In the genomic region with DNA sequence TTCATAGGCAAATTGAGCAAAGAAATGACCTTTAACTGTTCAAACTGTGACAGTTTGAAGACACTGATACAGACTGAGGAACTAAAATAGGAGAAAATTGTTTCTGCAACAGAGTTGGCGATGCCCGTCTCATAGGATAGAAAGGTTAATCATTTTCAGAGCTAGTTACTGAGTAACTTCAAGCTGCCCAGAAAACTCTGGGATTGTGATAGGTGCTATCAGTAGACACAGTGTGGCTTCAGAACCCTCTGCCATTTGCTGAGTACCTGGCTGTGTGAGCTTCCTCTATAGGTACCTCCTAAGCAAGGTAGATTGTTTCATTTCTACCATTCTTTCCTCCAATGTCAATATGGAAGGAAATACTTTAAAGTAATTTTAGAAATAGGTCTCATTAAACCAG, we compare ENCODE assay signal across 26 mouse cellular contexts.
DNase-seq lines count a peak whose midpoint lies in the region; ATAC-seq and TF ChIP-seq lines count a peak whose summit lies in the region.
"Had no signal": no experiment of that assay in that cellular context is flagged by ENCODE, and none has a peak within 500 bp of the region (broad histone marks: within the 10 kb centered on the region; RNA-seq: fewer than 3 reads in every experiment).

No protein-coding gene starts in this region.

- H3K36me3 ChIP-seq in intestine, embryonic 14.5 days (ENCODE audit: control insufficient read depth, insufficient read depth, low read length) = no peaks in the 10 kb centered on the region
- H3K36me3 ChIP-seq in intestine, postnatal 0 days (ENCODE audit: control insufficient read depth, insufficient read depth) = no peaks in the 10 kb centered on the region
- no peaks in the 10 kb centered on the region for H3K36me3 ChIP-seq in liver, adult 2 months (ENCODE audit: control insufficient read depth, insufficient read depth, low read length)
- H3K36me3 ChIP-seq in intestine, embryonic 15.5 days = no peaks in the 10 kb centered on the region
- H3K36me3 ChIP-seq: embryonic facial prominence, embryonic 10.5 days; embryonic facial prominence, embryonic 13.5 days; forebrain, embryonic 12.5 days; forebrain, embryonic 15.5 days; heart, embryonic 10.5 days; heart, embryonic 13.5 days had no signal

- H3K27ac ChIP-seq in intestine, embryonic 14.5 days (ENCODE audit: low read depth) = no peak overlapping the region
- no peak overlapping the region for H3K27ac ChIP-seq in intestine, postnatal 0 days (ENCODE audit: low read depth, low read length)
- no peak overlapping the region for H3K27ac ChIP-seq in liver, adult 2 months (replicated peaks; ENCODE audit: insufficient read depth, low read depth, low read length)
- H3K27ac ChIP-seq in intestine, embryonic 15.5 days = no peak overlapping the region
- H3K27ac ChIP-seq: embryonic facial prominence, embryonic 10.5 days; embryonic facial prominence, embryonic 13.5 days; forebrain, embryonic 12.5 days; forebrain, embryonic 15.5 days; heart, adult 2 months; heart, embryonic 10.5 days; heart, embryonic 13.5 days had no signal

- no peaks in the 10 kb centered on the region for H3K4me1 ChIP-seq in intestine, embryonic 14.5 days (replicated peaks; ENCODE audit: control insufficient read depth, insufficient read depth, low read length)
- no peaks in the 10 kb centered on the region for H3K4me1 ChIP-seq in intestine, postnatal 0 days (replicated peaks; ENCODE audit: control insufficient read depth, insufficient read depth, low read length)
- H3K4me1 ChIP-seq in liver, adult 2 months (ENCODE audit: control insufficient read depth, insufficient read depth, low read length) = peaks cover 3% of the 10 kb centered on the region; the same call in 1 of the 2 replicates
- H3K4me1 ChIP-seq in intestine, embryonic 15.5 days (replicated peaks) = no peaks in the 10 kb centered on the region
- H3K4me1 ChIP-seq: embryonic facial prominence, embryonic 10.5 days; embryonic facial prominence, embryonic 13.5 days; forebrain, embryonic 12.5 days; forebrain, embryonic 15.5 days; heart, embryonic 10.5 days; heart, embryonic 13.5 days had no signal

- ATAC-seq in intestine, embryonic 14.5 days (replicated peaks; ENCODE audit: low FRiP score, low TSS enrichment, low read depth) = peak; percentile 85; the same call in 1 of the 2 replicates
- no peak for ATAC-seq in intestine, postnatal 0 days
- ATAC-seq in intestine, embryonic 15.5 days = peak; percentile 92
- ATAC-seq in monocyte, adult 5-6 weeks (replicated peaks; ENCODE audit: insufficient number of reproducible peaks, low FRiP score, low TSS enrichment, poor library complexity, severe bottlenecking) = no peak
- ATAC-seq: activated CD4-positive, CD25-positive, alpha-beta regulatory T cell, adult 4 months; forebrain, embryonic 15.5 days had no signal

- no peak overlapping the region for H3K9ac ChIP-seq in intestine, embryonic 14.5 days (ENCODE audit: low read length)
- no peak overlapping the region for H3K9ac ChIP-seq in intestine, postnatal 0 days (ENCODE audit: low read depth, low read length)
- H3K9ac ChIP-seq in liver, adult 2 months (ENCODE audit: low read depth, low read length) = no peak overlapping the region
- H3K9ac ChIP-seq in intestine, embryonic 15.5 days = no peak overlapping the region
- H3K9ac ChIP-seq: embryonic facial prominence, embryonic 13.5 days; forebrain, embryonic 12.5 days; forebrain, embryonic 15.5 days; heart, embryonic 13.5 days had no signal

- H3K27me3 ChIP-seq in intestine, embryonic 14.5 days (replicated peaks; ENCODE audit: control insufficient read depth, insufficient read depth, low read length) = no peaks in the 10 kb centered on the region
- no peaks in the 10 kb centered on the region for H3K27me3 ChIP-seq in intestine, postnatal 0 days (replicated peaks; ENCODE audit: control insufficient read depth, insufficient read depth, low read length)
- no peaks in the 10 kb centered on the region for H3K27me3 ChIP-seq in liver, adult 2 months (ENCODE audit: control insufficient read depth, insufficient read depth, low read length)
- no peaks in the 10 kb centered on the region for H3K27me3 ChIP-seq in intestine, embryonic 15.5 days (replicated peaks)
- H3K27me3 ChIP-seq: embryonic facial prominence, embryonic 13.5 days; forebrain, embryonic 12.5 days; forebrain, embryonic 15.5 days; heart, embryonic 13.5 days had no signal

- no peak overlapping the region for H3K4me3 ChIP-seq in intestine, embryonic 14.5 days (ENCODE audit: low read depth, low read length)
- no peak overlapping the region for H3K4me3 ChIP-seq in intestine, postnatal 0 days (ENCODE audit: low read depth, low read length)
- H3K4me3 ChIP-seq in liver, adult 2 months (ENCODE audit: insufficient read depth, low read depth, low read length) = no peak overlapping the region
- no peak overlapping the region for H3K4me3 ChIP-seq in intestine, embryonic 15.5 days (replicated peaks)
- H3K4me3 ChIP-seq: embryonic facial prominence, embryonic 10.5 days; embryonic facial prominence, embryonic 13.5 days; erythroblast, embryonic 14.5 days; forebrain, embryonic 12.5 days; forebrain, embryonic 15.5 days; heart, adult 2 months; heart, embryonic 10.5 days; heart, embryonic 13.5 days had no signal

- no peak for TF ChIP-seq POLR2A in liver, adult 2 months (IDR thresholded peaks at IDR 0.05; ENCODE audit: extremely low read depth, insufficient read depth, low read length)

- no peaks in the 10 kb centered on the region for H3K9me3 ChIP-seq in intestine, embryonic 14.5 days (ENCODE audit: control insufficient read depth, low read length)
- no peaks in the 10 kb centered on the region for H3K9me3 ChIP-seq in intestine, postnatal 0 days (ENCODE audit: control insufficient read depth)
- H3K9me3 ChIP-seq in intestine, embryonic 15.5 days = no peaks in the 10 kb centered on the region
- H3K9me3 ChIP-seq: embryonic facial prominence, embryonic 10.5 days; embryonic facial prominence, embryonic 13.5 days; forebrain, embryonic 12.5 days; forebrain, embryonic 15.5 days; heart, embryonic 10.5 days; heart, embryonic 13.5 days had no signal

- H3K79me2 ChIP-seq in liver, adult 2 months (ENCODE audit: control insufficient read depth, insufficient read depth, low read length) = no peaks in the 10 kb centered on the region

- 73% methylated on average over 2 of the region's 2 CpGs for WGBS in intestine, embryonic 14.5 days
- 37% methylated on average over 2 of the region's 2 CpGs for WGBS in intestine, postnatal 0 days
- WGBS in liver, adult 2 months = 30% methylated on average over 2 of the region's 2 CpGs
- 63% methylated on average over 2 of the region's 2 CpGs for WGBS in intestine, embryonic 15.5 days

- TF ChIP-seq CTCF in intestine, postnatal 0 days (IDR thresholded peaks at IDR 0.05; ENCODE audit: low read depth) = no peak
- no peak for TF ChIP-seq CTCF in liver, adult 2 months (IDR thresholded peaks at IDR 0.05; ENCODE audit: low read depth, low read length)

- DNase-seq in intestine, embryonic 14.5 days (ENCODE audit: low spot score) = no peak
- peak; percentile 85 for DNase-seq in liver, adult 2 months (ENCODE audit: extremely low read depth, low read depth, low spot score)
- no peak for DNase-seq in liver
- peak; percentile 26 for DNase-seq in yolk sac, embryonic 10.5 days (ENCODE audit: low spot score)
- DNase-seq: adrenal gland, adult 8-10 months; adrenal gland, postnatal 25 days; cerebellum, adult 11-12 months; cerebellum, adult 8-10 months; cerebellum, postnatal 10 days; cerebellum, postnatal 36 days; embryo, embryonic 11 days; gastrocnemius, postnatal 25 days; heart, adult 2 months; heart, postnatal 14 days; heart, postnatal 4 days had no signal

- H3K4me2 ChIP-seq in intestine, embryonic 14.5 days (ENCODE audit: low read length) = no peak overlapping the region
- no peak overlapping the region for H3K4me2 ChIP-seq in intestine, postnatal 0 days (replicated peaks; ENCODE audit: low read depth)
- H3K4me2 ChIP-seq in intestine, embryonic 15.5 days (replicated peaks) = no peak overlapping the region
- H3K4me2 ChIP-seq: embryonic facial prominence, embryonic 13.5 days; forebrain, embryonic 12.5 days; forebrain, embryonic 15.5 days; heart, embryonic 13.5 days had no signal

Comparison
In these comparisons a context has a peak if more than half of its experiments do, and no peak if none do; other contexts are left out.
1. ATAC-seq: peak in intestine, embryonic 14.5 days (single experiment) and intestine, embryonic 15.5 days (single experiment); none in intestine, postnatal 0 days (single experiment) and monocyte, adult 5-6 weeks (single experiment).
2. DNase-seq: peak in liver, adult 2 months (single experiment) and yolk sac, embryonic 10.5 days (single experiment); none in intestine, embryonic 14.5 days (single experiment) and liver (single experiment).